Mouse (Mus musculus) heart, postnatal 0 days (tissue): ENCODE results near the gene Sfi1.
"Not testable (repeated sequence)": the region's sequence is repeated elsewhere in the genome, so short reads cannot be mapped to it uniquely, and the experiment has no call there.

ENCODE experiments used
- CTCF ChIP-seq: IDR thresholded peaks from 2 replicates; pipeline ENCODE4 v1.5.1; 2016; ENCODE audit warnings: antibody characterized with exemption, control low read depth, low read depth
- EP300 ChIP-seq: IDR thresholded peaks from 2 replicates; pipeline ENCODE4 v1.6.1; 2016; ENCODE audit warnings: antibody characterized with exemption, low read depth

DNA sequence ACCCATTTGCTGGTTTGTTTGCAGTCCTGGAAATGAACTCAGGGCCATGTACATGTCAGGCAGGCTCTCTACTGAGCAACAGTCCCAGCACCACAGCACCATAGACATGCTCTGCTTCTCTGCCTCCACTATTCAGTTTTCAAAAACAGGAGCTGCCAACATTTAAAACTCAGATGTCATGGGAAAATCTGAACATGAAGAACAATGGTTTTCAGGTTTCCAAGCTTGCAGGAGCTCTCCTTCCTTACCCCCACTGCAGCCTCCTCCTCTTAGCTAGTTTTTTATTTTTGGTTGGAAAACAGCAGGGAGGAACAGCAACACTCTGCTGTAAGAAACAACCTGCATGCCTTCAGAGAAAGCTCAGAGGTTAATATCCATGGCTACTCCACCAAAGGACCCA, 26.9 kb downstream of the Sfi1 start:
- not testable (repeated sequence) for TF ChIP-seq EP300, CTCF
